Mouse (Mus musculus) telencephalon, adult 2 months (tissue): Measurements from ENCODE around the gene Myl9.
"Not testable (repeated sequence)": the region's sequence is repeated elsewhere in the genome, so short reads cannot be mapped to it uniquely, and the experiment has no call there.

Experiments used
- DNase-seq: peaks from one replicate; pipeline ENCODE4 v3.0.0-alpha.2; 2011; ENCODE audit warnings: low read depth, low spot score

Myl9 gene

GRCm38 (mm10) chr2:156784016-156784585 is 8.9 kb downstream of the Myl9 start:
- no peak for DNase-seq

GRCm38 (mm10) chr2:156784891-156785290 is 9.7 kb downstream of the Myl9 start:
- DNase-seq, result no peak

- not testable (repeated sequence) for DNase-seq
Measured at GRCm38 (mm10) chr2:156786369-156786768, 11.1 kb downstream of the Myl9 start.

DNA sequence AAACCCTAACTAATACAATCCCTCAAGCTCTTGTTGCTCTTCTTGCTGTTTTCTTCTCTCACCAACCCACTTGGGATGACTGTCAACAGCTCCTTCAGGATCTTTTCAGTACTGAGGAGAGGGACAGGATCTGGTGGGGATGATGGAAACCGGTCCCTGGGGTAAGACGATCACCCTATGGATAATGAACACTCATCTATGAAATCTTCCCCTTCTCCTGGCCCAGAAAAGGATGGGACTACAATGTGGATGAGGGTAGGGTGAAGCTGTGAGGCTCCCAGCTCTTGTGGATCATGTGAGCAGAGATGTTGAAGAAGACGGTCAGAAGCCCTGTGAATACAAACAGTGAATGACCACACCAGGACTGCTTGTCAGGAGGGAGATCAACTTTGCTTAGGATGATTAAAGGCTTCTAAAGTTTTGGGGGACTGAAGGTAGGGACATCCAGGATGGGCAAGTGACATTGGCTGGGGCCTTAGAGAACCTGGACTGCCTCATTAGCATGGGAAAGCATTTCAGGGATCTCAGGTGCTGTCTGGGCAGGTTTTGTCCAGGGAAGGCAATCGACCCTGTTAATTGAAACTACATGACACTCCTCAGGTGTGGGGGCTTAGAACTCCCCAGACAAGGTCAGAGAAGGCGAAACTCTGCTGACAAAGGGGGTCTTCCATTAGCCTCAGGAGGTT is 12.0 kb downstream of the Myl9 start:
- DNase-seq, result no peak

DNA sequence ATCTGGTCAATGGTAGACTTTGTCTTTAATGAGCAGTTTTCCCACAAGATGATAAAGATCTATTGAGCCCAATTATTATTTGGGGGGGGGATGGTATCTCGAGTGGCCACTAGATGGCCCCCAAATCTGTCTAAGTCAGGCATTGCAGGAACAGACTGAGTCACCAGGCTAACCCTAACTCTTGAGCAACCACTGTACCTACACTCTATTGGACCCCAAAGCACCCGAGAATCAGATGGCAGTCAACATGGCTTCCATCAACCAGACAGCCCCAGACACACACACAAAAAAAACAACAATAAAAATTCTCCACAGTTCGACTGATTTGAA is 12.5 kb downstream of the Myl9 start:
- DNase-seq, result no peak

- no peak for DNase-seq
Measured at GRCm38 (mm10) chr2:156788836-156789235, 13.6 kb downstream of the Myl9 start.

- DNase-seq, result no peak
Measured at GRCm38 (mm10) chr2:156798516-156798915, 23.3 kb downstream of the Myl9 start.

DNA sequence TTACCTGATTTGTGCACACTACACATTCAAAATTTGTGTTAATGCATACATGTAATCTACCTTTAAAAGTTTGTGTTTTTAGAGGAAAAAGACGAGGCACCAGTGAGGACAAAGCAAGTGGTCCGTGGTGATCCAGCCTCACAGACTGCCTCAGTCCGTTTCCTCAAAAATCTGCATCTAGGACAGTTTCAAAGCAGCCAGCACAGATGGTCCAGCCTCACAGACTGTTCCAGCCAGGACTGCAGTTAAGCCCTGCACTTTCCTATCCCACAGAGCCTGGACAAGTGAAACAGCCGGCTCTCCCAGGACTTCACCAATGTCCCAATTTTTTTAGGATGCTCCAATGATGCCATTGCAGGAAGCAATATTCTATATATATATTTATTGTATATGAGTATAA is 25.8 kb downstream of the Myl9 start:
- no peak for DNase-seq

DNA sequence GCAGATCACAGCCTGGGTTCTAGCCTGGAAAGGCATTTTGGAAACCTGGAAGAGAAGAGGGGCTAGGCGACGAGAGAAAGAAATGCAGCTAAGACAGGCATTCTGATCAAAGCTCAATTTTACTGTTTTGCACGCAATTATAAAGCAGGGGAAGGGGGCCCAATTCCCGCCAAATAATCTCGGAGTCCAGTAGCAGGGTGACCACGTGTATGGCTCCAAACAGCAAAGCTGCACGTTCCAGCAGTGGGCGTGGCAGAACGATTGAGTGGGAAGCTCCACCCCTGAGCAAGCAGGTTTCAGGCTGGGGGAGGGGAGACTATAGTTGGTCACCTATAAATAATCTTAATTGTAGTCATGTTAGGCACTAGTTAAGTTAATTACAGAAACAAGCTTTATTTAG is 26.9 kb downstream of the Myl9 start:
- DNase-seq, result not testable (repeated sequence)

DNA sequence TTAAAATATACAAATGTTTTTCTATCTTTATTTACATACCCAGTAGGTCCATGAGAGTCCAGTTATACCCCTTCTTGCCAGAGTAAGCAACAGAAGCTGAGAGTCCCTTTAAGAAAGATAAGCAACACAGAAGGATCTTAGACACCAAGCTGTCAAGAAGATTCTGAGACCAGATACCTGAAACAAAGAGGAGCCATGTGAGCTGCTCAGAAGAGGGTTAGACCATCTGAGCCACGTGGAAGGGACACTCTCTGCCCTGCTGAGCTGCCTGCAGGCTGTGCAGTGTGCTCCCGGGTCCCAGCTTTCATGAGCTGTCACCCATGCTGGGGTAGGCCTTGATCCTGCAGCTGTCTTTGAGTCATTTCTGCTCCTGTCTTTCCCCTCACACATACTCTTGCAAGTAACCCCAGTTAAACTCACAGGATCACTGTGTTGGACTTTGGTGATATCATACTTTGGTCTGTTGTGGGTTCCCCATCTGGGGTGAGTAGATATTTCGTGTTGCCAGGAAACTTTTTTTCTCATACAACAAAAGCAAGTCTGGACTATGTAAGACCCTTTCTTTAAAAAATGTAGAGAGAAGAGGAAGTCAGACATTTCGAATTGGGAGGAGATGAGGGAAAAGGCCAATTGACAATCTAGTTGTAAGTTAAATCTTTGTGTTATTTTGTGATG is 28.6 kb downstream of the Myl9 start:
- no peak for DNase-seq

DNA sequence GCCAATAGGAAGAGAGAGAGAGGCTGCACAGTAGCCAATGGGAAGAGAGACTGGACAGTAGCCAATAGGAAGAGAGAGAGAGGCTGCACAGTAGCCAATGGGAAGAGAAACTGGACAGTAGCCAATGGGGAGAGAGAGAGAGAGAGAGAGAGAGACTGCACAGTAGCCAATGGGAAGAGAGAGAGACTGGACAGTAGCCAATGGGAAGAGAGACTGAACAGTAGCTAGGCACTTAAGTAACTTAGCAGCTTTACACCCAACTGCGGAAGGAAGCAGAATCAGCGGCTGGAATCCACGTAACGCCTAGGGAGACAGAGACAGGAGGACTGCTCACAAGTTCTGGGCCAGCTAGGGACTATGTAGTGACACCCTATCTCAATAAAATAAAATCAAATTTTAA is 29.4 kb downstream of the Myl9 start:
- DNase-seq, result no peak

DNA sequence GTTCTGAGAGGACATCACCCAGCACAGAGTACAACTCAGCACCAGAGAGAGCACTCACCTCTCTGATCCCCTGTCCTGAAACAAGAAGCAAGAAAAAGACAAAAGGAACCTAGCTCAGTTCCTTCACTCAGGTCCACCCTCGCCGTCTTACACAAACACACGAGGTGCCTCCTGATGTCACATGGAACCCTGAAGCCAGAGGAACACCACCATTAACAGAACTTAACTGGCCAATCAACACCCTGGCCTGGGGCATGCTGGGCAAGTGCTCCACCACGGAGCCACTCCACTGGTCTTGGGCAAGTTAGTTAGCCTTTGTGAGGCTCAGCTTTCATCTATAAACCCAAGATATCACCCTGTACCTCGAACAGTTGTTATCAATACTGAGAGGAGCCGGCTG is 31.7 kb downstream of the Myl9 start:
- DNase-seq, result no peak

DNA sequence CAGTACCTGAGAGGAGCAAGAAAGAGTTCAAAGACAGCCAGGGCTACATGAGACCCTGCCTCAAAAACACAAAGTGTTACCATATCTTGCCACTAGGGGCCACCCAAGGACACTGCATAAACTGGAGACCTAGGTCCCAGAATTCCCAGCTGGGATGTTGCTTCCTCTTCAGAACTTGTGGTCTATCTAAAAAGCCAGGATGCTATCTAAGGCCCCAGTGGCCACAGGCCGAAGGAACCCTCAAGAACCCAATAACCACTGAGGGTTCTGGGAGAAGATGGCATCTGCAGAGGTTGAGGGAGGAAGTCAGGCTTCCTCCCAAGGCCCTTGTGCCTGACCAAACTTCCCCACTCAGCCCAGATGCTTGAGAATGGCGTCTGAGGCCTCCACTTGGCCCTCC is 34.4 kb downstream of the Myl9 start:
- DNase-seq, result peak; percentile 10

GRCm38 (mm10) chr2:156810716-156811115 is 35.5 kb downstream of the Myl9 start:
- DNase-seq, result no peak

DNA sequence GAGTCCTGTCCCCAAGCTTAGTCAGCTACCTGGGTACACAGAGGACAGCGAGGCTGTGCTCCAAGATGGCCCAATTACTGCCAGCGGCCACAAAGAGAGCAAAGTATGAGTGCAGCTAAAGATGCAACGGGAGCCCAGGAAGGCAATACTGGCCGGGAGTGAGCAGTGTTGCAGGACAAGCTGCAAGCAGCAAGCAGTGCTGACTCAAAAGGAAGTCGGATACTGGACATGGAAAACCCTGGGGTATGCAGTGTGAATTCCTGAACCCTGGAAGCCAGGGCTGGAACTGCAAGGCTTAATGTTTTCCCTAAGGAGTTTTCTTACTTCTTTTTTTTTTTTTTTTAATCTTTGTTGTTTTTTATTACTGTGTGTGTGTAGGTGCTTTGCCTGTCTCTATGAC is 36.3 kb downstream of the Myl9 start:
- no peak for DNase-seq

DNA sequence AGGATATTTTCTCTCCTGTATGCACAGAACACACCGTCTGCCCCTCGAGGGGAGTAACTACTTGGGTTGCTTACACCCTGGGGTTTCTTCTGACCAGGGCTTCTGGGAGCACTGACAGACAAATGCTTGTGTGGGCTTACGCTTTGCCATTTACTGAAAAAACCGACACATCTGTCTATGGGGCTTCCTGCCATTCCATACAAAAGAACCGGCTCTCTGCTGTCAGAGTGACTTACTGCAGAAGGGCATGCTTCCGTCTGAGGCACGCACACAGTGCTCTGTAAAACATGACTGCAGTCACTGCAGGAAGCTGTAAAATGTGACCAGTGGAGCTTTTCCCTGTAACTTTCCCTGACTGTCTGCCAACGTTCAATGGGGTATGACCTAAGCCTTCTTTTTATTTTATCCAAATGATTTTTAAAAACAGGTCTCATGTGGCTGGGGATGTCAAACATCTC is 39.2 kb downstream of the Myl9 start:
- no peak for DNase-seq

DNA sequence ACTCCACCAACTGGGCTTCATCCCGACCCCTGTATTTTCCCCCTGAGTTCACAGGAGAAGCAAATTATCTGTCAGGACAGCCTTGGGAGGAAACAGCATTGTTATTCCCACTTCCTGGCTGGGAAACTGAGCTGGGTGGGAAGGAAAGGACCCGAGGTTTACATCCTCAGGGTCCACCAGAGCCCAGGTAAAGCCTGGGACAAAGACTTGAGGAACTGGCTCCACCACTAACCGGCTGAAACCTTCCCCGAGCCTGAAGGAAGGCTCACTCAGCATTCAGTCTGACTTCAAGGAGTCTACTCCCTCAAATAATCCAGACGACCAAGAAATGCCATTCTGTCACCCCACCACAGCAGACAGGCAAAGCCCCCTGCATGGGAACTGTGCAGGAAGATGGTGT is 39.7 kb downstream of the Myl9 start:
- no peak for DNase-seq

- DNase-seq, result no peak
Measured at GRCm38 (mm10) chr2:156815412-156815811, 40.2 kb downstream of the Myl9 start.

- no peak for DNase-seq
Measured at GRCm38 (mm10) chr2:156816116-156816515, 40.9 kb downstream of the Myl9 start.

DNA sequence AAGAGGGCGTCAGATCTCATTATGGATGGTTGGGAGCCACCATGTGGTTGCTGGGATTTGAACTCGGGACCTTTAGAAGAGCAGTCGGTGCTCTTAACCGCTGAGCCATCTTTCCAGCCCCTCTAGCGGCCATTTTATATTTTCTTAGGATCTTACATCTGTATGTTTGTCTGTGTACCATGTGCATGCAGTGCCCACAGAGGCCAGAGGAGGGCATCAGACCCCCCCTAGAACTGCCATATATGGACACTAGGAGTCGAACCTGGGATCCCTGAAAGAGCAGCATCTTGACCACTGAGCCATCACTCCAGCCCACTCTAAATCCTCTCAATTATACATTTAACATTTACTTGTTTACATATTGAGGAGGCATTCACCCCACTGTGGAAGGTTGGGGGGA is 49.9 kb downstream of the Myl9 start:
- DNase-seq, result not testable (repeated sequence)
